Mouse (Mus musculus): ENCODE measurements around the gene Omt2a. TPM values are rescaled to one million over a fixed set of nuclear protein-coding genes. Genes with fewer than 3 reads are reported as not detected.
A peak's percentile ranks its signal among the peaks of the same experiment; 100 is the strongest.
"Not testable (repeated sequence)": the region's sequence is repeated elsewhere in the genome, so short reads cannot be mapped to it uniquely, and the experiment has no call there.

Omt2a gene
- polyA plus RNA-seq, 1 experiment from 2014 or later, result not detected

DNA sequence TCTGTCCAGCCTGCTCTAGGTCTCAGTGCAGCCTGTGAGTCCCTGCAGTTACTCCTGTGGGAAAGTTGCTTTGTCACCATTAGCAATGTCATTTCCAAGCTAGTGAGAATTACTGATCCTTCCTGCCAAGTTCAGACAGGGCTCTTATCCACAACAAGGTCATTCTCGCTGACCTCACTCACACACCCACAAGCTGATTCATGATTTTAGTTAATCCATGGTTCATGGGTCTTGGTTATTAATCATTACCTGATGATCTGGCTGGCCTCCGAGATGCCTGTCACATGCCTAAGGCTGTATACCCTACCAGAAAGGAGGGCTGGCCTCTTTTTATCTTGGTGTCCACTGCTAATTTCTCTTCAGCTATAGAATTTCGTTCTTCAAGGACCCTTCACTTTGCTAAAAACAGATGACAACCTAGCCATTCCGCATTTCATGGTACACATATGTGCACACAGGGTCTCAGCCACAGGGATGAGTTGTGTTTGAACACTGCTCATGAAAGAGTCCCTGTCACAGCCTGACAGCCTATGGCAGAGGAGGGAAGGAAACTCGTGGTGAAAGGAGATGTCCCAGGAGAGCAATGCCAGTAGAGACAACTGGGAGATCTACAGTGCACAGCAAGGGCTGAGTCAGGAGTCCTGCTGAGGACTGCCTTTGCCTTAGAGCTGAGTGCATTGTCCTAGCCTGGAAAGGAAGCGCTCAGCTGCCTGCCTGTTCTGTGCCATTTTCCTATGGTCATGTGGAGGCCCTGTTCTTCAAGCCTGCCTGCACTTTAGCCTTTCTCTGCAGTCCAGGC lies 33.8 kb upstream of the Omt2a start:
- not testable (repeated sequence) for ATAC-seq (ENCODE audit: insufficient number of reproducible peaks, low FRiP score); H3K9me3 ChIP-seq (replicated peaks); H3K36me3 ChIP-seq; H3K27ac ChIP-seq (ENCODE audit: poor library complexity, severe bottlenecking); H3K9ac ChIP-seq; H3K4me3 ChIP-seq; H3K4me1 ChIP-seq (replicated peaks); H3K4me2 ChIP-seq; H3K27me3 ChIP-seq (replicated peaks)
- WGBS, result 64% methylated on average over 6 of the region's 6 CpGs

DNA sequence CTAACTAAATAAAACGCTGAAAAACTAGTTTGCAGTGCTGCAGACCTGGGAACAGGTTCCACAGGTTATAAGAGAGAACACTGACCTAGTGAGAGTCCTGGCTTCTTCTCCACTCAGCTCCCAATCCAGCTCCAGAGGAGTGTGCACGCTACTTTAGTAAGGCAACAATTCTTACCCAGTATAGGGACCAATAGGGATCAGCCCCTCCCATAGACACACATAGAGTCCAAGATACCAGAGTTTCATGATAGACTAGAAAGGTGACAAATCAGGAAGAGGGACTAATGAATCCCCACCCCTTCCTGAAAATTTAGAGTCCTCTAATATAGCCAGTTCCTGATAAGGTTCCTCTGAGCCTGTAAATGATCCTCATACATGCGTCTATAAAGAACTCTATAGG lies 32.4 kb upstream of the Omt2a start:
- 67% methylated on average over 3 of the region's 3 CpGs for WGBS
- Histone ChIP-seq H3K9ac (no peak overlapping the region), H3K4me1 (replicated peaks) (0 out of 2 replicates have a peak, but pooled peaks cover 5% of the 10 kb centered on the region), H3K27ac (ENCODE audit: poor library complexity, severe bottlenecking) (no peak overlapping the region), H3K4me3 (no peak overlapping the region), H3K27me3 (replicated peaks) (no peaks in the 10 kb centered on the region), H3K9me3 (replicated peaks) (no peaks in the 10 kb centered on the region), H3K36me3 (no peaks in the 10 kb centered on the region), H3K4me2 (no peak overlapping the region)
- ATAC-seq (ENCODE audit: insufficient number of reproducible peaks, low FRiP score), result no peak

DNA sequence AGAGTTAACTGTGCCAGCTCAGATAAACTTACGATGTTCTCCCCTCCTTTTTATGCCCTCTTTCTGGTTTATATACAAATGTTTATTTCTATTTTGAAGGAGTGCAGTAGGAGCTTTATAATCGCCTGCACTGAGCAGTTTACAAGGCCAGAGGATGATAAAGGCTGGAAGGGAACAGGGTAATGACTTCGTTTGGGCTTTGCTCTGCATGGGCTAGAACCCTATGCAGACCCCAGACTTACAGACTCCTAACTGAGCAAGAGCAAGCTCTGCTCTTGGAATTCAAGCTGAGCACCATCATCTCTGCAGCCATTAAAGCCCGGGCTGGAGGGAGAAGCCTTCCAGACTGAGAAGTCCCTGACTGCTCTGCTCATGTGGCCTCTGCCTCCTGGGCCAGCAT lies 30.6 kb upstream of the Omt2a start:
- not testable (repeated sequence) for H3K4me1 ChIP-seq (replicated peaks); H3K9ac ChIP-seq; H3K4me3 ChIP-seq; H3K9me3 ChIP-seq (replicated peaks); H3K27me3 ChIP-seq (replicated peaks); H3K4me2 ChIP-seq; ATAC-seq (ENCODE audit: insufficient number of reproducible peaks, low FRiP score); H3K27ac ChIP-seq (ENCODE audit: poor library complexity, severe bottlenecking); H3K36me3 ChIP-seq
- 50% methylated on average over 4 of the region's 4 CpGs for WGBS

DNA sequence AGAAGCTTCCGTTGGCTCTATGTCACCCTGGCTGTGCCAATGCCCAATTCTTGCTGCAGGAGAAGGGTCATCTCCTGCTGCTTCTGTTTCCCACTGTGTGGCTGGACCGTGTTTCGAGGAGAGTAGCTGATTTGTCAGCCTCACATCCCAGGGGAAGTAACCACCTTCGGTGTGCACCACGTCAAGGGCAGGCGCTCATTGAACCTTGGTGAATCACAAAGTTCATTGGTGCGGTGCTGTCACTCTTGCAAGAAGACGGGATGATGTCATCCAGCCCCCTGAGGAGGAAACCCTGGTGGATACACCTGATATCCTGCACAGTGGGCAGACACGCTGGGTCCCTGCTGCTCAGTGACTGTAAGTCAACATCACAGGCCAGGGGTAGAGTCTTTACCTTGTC lies 28.5 kb upstream of the Omt2a start:
- ATAC-seq (ENCODE audit: insufficient number of reproducible peaks, low FRiP score); H3K27me3 ChIP-seq (replicated peaks); H3K9ac ChIP-seq: not testable (repeated sequence)

DNA sequence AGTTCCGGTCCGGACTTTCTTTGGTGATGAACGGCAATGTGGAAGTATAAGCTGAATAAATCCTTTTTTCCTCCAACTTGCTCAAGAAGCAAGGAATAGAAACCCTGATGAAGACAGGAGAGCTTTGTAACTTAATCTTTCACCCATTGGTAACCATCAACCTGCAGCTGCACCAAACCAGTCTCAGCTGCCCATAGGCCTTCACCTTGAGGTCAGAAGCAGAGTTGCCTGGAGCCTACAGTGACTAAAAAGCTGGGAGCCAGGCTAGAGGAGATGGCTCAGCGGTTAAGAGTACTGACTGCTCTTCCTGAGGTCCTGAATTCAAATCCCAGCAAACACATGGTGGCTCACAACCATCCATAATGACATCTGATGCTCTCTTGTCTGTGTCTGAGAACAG lies 27.9 kb upstream of the Omt2a start:
- not testable (repeated sequence) for H3K27ac ChIP-seq (ENCODE audit: poor library complexity, severe bottlenecking); H3K9ac ChIP-seq; H3K36me3 ChIP-seq; ATAC-seq (ENCODE audit: insufficient number of reproducible peaks, low FRiP score); H3K27me3 ChIP-seq (replicated peaks); H3K4me3 ChIP-seq; H3K9me3 ChIP-seq (replicated peaks); H3K4me1 ChIP-seq (replicated peaks); H3K4me2 ChIP-seq
- 85% methylated on average over 4 of the region's 4 CpGs for WGBS

More for the DNA sequence above, 28.5 kb upstream of the Omt2a start:
- not testable (repeated sequence) for H3K4me3 ChIP-seq; H3K4me2 ChIP-seq; H3K27ac ChIP-seq (ENCODE audit: poor library complexity, severe bottlenecking); H3K36me3 ChIP-seq; H3K4me1 ChIP-seq (replicated peaks); H3K9me3 ChIP-seq (replicated peaks)
- 87% methylated on average over 9 of the region's 9 CpGs for WGBS

DNA sequence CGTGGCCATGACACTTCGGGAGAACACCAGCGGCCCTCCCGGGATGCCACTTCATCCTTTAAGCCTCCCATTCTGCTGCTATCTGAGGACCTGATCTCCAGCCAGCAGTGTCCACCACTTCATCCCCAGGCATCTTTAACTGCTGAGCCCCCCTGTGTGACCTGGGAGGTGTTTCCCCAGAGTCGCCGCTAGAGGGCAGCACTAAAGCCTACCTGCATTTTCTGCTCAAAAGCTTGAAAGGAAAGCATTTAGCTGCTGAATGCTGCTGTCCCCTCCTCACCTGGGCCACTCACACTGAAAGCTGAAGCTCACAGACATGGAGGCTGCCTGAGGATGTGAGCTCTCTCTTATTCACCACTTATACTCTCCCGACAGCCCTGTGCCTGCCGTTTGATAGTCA lies 25.7 kb upstream of the Omt2a start:
- H3K9me3 ChIP-seq (replicated peaks); H3K36me3 ChIP-seq; H3K4me2 ChIP-seq; H3K9ac ChIP-seq; ATAC-seq (ENCODE audit: insufficient number of reproducible peaks, low FRiP score); H3K27ac ChIP-seq (ENCODE audit: poor library complexity, severe bottlenecking); H3K4me3 ChIP-seq; H3K4me1 ChIP-seq (replicated peaks); H3K27me3 ChIP-seq (replicated peaks): not testable (repeated sequence)
- 16% methylated on average over 8 of the region's 8 CpGs for WGBS

DNA sequence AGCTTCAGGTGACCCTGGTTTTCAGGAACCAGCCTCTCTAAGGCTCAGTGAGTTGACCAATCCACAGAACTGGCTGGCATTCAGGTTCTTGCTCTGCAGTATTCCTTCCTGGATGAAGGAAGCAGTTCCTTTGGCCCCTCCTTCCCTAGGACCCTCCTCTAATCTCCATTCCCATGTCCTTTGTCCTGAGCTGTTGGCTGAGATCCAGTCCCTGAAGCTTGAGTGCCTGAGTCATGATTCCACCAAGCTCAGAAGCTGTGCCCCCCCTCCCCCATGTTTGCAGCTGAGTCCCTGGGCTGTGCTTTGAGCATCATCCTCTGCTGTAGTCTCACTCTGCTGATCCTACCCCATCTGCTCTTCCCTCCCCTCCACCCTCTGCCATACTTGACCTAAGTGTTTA lies 22.5 kb upstream of the Omt2a start:
- not testable (repeated sequence) for H3K4me2 ChIP-seq; H3K4me1 ChIP-seq (replicated peaks); H3K27ac ChIP-seq (ENCODE audit: poor library complexity, severe bottlenecking); H3K4me3 ChIP-seq; H3K9me3 ChIP-seq (replicated peaks); H3K27me3 ChIP-seq (replicated peaks); H3K9ac ChIP-seq; H3K36me3 ChIP-seq
- ATAC-seq (ENCODE audit: insufficient number of reproducible peaks, low FRiP score), result peak; percentile 59; the same call in 1 of the 2 replicates

DNA sequence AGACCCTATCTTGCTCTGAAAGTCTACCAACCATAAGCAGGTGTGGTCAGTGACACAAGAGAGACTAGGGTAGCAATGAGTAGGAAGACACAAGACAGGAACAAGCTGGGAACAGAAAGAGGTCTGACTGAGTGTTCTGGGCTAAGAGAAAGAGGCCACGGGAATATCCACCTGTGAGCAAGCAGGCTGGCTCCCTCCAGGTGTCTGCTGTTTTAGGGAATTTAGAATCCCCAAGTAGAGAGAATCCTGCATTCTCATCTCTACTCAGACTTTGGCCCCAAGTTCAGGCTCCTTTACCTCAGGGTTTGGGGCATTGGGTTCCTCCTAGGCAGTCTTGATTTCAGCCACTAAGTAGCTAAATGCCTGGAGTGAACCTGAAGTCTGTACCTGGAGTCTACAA lies 12.7 kb upstream of the Omt2a start, which contains the start of gene Omt2b:
Omt2b (plus strand) TSS at position 301 of the 400 bp plus-strand sequence.
- 67% methylated on average over 1 of the region's 1 CpGs for WGBS
- not testable (repeated sequence) for ATAC-seq (ENCODE audit: insufficient number of reproducible peaks, low FRiP score); H3K27ac ChIP-seq (ENCODE audit: poor library complexity, severe bottlenecking)

DNA sequence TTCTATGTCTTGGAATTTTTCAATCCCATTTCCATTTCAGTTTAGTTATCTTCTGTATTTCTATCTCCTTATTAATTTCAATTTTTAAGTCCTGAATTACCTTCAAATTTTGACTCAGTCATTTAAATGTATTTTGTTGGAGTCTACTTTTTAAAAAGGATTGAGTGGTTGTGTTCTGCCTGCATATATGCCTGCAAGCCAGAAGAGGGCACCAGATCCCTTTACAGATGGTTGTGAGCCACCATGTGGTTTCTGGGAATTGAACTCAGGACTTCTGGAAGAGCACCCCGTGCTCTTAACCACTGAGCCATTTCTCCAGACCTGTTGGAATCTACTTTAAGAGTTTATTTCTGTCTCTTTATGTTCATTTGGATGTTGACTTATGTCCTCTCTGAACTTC lies 4.9 kb upstream of the Omt2a start:
- H3K4me2 ChIP-seq, result no peak overlapping the region
- 0 out of 2 replicates have a peak, but pooled peaks cover 2% of the 10 kb centered on the region for H3K9me3 ChIP-seq (replicated peaks)
- H3K36me3 ChIP-seq, result no peaks in the 10 kb centered on the region
- H3K27ac ChIP-seq (ENCODE audit: poor library complexity, severe bottlenecking), result no peak overlapping the region
- H3K4me1 ChIP-seq (replicated peaks), result no peaks in the 10 kb centered on the region
- no peak overlapping the region for H3K9ac ChIP-seq
- H3K27me3 ChIP-seq (replicated peaks), result no peaks in the 10 kb centered on the region
- no peak for ATAC-seq (ENCODE audit: insufficient number of reproducible peaks, low FRiP score)
- no peak overlapping the region for H3K4me3 ChIP-seq
- 30% methylated on average over 1 of the region's 1 CpGs for WGBS

More for the DNA sequence above, 12.7 kb upstream of the Omt2a start, which contains the start of gene Omt2b:
- H3K27me3 ChIP-seq (replicated peaks); H3K4me2 ChIP-seq; H3K36me3 ChIP-seq; H3K4me1 ChIP-seq (replicated peaks); H3K9me3 ChIP-seq (replicated peaks); H3K9ac ChIP-seq; H3K4me3 ChIP-seq: not testable (repeated sequence)

DNA sequence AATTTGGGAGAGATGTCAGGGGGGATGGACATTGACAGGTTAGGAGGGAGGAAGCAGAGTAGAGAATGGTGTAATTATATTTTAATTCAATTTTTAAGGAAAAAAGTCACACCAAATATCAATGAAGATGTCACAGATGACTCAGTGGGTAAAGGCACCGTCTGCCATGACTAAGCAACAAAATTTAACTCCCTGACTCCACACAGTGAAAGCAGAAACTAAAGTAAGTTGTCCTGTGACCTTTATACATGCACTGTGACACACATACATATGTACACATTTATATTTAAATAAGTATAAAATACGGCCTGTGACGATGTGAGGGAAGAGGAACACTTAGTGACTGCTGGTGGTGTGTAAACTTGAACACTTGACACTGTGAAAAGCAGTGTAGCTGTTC lies 6.5 kb downstream of the Omt2a start:
- H3K27ac ChIP-seq (ENCODE audit: poor library complexity, severe bottlenecking); ATAC-seq (ENCODE audit: insufficient number of reproducible peaks, low FRiP score); H3K4me1 ChIP-seq (replicated peaks); H3K27me3 ChIP-seq (replicated peaks); H3K36me3 ChIP-seq; H3K9ac ChIP-seq; H3K4me2 ChIP-seq; H3K9me3 ChIP-seq (replicated peaks); H3K4me3 ChIP-seq: not testable (repeated sequence)
- 71% methylated on average over 3 of the region's 3 CpGs for WGBS

- not testable (repeated sequence) for H3K36me3 ChIP-seq; H3K9me3 ChIP-seq (replicated peaks); H3K27me3 ChIP-seq (replicated peaks); H3K4me1 ChIP-seq (replicated peaks); H3K4me2 ChIP-seq; H3K9ac ChIP-seq; ATAC-seq (ENCODE audit: insufficient number of reproducible peaks, low FRiP score); H3K27ac ChIP-seq (ENCODE audit: poor library complexity, severe bottlenecking); H3K4me3 ChIP-seq
- WGBS, result 50% methylated on average over 1 of the region's 1 CpGs
Measured at GRCm38 (mm10) chr9:78299143-78299542, 15.5 kb downstream of the Omt2a start.

DNA sequence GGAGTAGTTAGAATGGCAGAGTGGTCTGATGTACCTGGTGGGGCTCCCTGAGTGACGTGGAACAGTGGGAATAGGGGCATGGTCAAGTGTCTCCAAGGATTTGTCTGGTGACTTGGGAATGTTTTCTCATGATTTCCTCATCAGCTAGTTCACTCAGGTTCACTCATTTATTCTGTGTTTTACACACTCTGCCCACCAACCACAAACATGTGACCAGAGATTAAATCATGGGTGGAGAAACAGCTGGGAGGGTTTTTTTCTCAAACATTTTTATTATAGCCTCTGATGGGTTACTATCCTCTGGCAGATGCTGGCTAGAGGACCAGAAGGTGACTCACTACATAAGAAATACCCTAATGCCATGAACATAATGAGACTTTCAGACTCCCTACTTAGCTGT lies 16.4 kb downstream of the Omt2a start:
- no peaks in the 10 kb centered on the region for H3K9me3 ChIP-seq (replicated peaks)
- WGBS, result 71% methylated on average over 1 of the region's 1 CpGs

More for the DNA sequence above, 16.4 kb downstream of the Omt2a start:
- ATAC-seq (ENCODE audit: insufficient number of reproducible peaks, low FRiP score), result no peak
- no peaks in the 10 kb centered on the region for H3K27me3 ChIP-seq (replicated peaks)
- no peak overlapping the region for H3K4me2 ChIP-seq
- H3K4me3 ChIP-seq, result no peak overlapping the region
- no peaks in the 10 kb centered on the region for H3K4me1 ChIP-seq (replicated peaks)
- no peaks in the 10 kb centered on the region for H3K36me3 ChIP-seq
- H3K27ac ChIP-seq (ENCODE audit: poor library complexity, severe bottlenecking), result no peak overlapping the region
- H3K9ac ChIP-seq, result no peak overlapping the region
